Mouse (Mus musculus): Measurements from ENCODE around the gene Nme7. TPM values are rescaled to one million over a fixed set of nuclear protein-coding genes. Genes with fewer than 3 reads are reported as not detected.

Gene Nme7
- polyA plus RNA-seq, 1 experiment from 2014 or later: 51.2 TPM

Other genes starting within 250 kb of the Nme7 start
- gene Sell, start 242.1 kb upstream of the Nme7 start, polyA plus RNA-seq (2015; fragmentation: Nextera tagmentation; extraction: Ambion mirVana): 0.46 and 0.49 TPM in 2 replicates
- 0.30 and 1.1 TPM in 2 replicates for gene Selp, start 188.9 kb upstream of the Nme7 start, polyA plus RNA-seq (2015; fragmentation: Nextera tagmentation; extraction: Ambion mirVana)
- 0.30 and 0.31 TPM in 2 replicates for gene F5, start 152.3 kb upstream of the Nme7 start, polyA plus RNA-seq (2015; fragmentation: Nextera tagmentation; extraction: Ambion mirVana)
- gene Slc19a2, start 55.1 kb upstream of the Nme7 start, polyA plus RNA-seq (2015; fragmentation: Nextera tagmentation; extraction: Ambion mirVana): 9.1 and 10.4 TPM in 2 replicates
- 11.0 and 11.4 TPM in 2 replicates for gene Ccdc181, start 28.5 kb upstream of the Nme7 start, polyA plus RNA-seq (2015; fragmentation: Nextera tagmentation; extraction: Ambion mirVana)
- 30.9 and 32.7 TPM in 2 replicates for gene Blzf1, start 3.4 kb downstream of the Nme7 start, polyA plus RNA-seq (2015; fragmentation: Nextera tagmentation; extraction: Ambion mirVana)
- 163 and 179 TPM in 2 replicates for gene Atp1b1, start 154.2 kb downstream of the Nme7 start, polyA plus RNA-seq (2015; fragmentation: Nextera tagmentation; extraction: Ambion mirVana)

Data from kidney, embryonic 15.5 days (tissue).